Mouse (Mus musculus) gastrocnemius, postnatal 25 days (tissue): ENCODE data around the gene Bhlhb9. TPM values are rescaled to one million over a fixed set of nuclear protein-coding genes. Genes with fewer than 3 reads are reported as not detected.

Experiments used
- DNase-seq: peaks from one replicate; pipeline ENCODE4 v3.0.0; 2022
- microRNA-seq, 2 experiments: library from miRNA; unstranded; fragments of <30 nt; microRNA quantifications; one replicate each; pipeline ENCODE4 v1.2.0; 2021; ENCODE audit warnings: borderline replicate concordance in 2 of 2
- total RNA-seq, 2 experiments: library from RNA; stranded (reverse); gene quantifications; 1 replicate in 1 of 2; 2 replicates in 1 of 2; pipeline ENCODE4 v1.2.3; 2021

Gene Bhlhb9
- total RNA-seq, 2 experiments from 2014 or later: 3.2 to 4.1 TPM

- no peak for DNase-seq
Measured at GRCm38 (mm10) chrX:135916580-135916979, 119.2 kb downstream of the Bhlhb9 start.

- DNase-seq: no peak
Measured at GRCm38 (mm10) chrX:135917116-135917515, 119.7 kb downstream of the Bhlhb9 start.

GRCm38 (mm10) chrX:135922162-135922561 lies 124.8 kb downstream of the Bhlhb9 start:
- no peak for DNase-seq

- DNase-seq: no peak
Measured at GRCm38 (mm10) chrX:135925911-135926310, 128.5 kb downstream of the Bhlhb9 start.

GRCm38 (mm10) chrX:135928588-135928987 lies 131.2 kb downstream of the Bhlhb9 start:
- DNase-seq: no peak

GRCm38 (mm10) chrX:135936452-135936851 lies 139.1 kb downstream of the Bhlhb9 start:
- DNase-seq: no peak

Small RNAs within 50 kb of the gene (microRNA-seq; reads per million reads assigned to microRNA genes)
- 0 reads per million in 2 experiments for gene Mir1970

Other genes with a start within 250 kb of the Bhlhb9 start
- gene Nxf7, start 198.8 kb upstream of the Bhlhb9 start, total RNA-seq: not detected
- gene Prame, start 169.9 kb upstream of the Bhlhb9 start, total RNA-seq: not detected
- gene Tcp11x2, start 103.8 kb upstream of the Bhlhb9 start, total RNA-seq: not detected
- not detected for gene Tmsb15a, start 72.3 kb upstream of the Bhlhb9 start, total RNA-seq
- 1 to 10 TPM; 2.5 to 3.2 TPM for gene Armcx5, start 54.9 kb upstream of the Bhlhb9 start, total RNA-seq
- 10 to 100 TPM; 15.9 to 16.8 TPM for gene Gprasp1, start 54.9 kb upstream of the Bhlhb9 start, total RNA-seq
- 1 to 10 TPM; 1.2 to 1.3 TPM for gene Gprasp2, start 41.4 kb downstream of the Bhlhb9 start, total RNA-seq
- gene Arxes2, start 196.2 kb downstream of the Bhlhb9 start, total RNA-seq: 1 to 10 TPM in 1 of 2 experiments, under 1 TPM in 1; 0.20 to 2.2 TPM
- gene Arxes1, start 235.8 kb downstream of the Bhlhb9 start, total RNA-seq: under 1 TPM; 0.31 to 0.88 TPM